Comparison of ENCODE assay signal across 10 mouse cellular contexts in genomic region chr15:96655514-96655913, GRCm38 (mm10). TPM values are rescaled to one million over a fixed set of nuclear protein-coding genes. Genes with fewer than 3 reads are reported as not detected.
A peak's percentile ranks its signal among the peaks of the same experiment; 100 is the strongest.
DNase-seq lines count a peak whose midpoint lies in the region; ATAC-seq and TF ChIP-seq lines count a peak whose summit lies in the region.
"Had no signal": no experiment of that assay in that cellular context is flagged by ENCODE, and none has a peak within 500 bp of the region (broad histone marks: within the 10 kb centered on the region; RNA-seq: fewer than 3 reads in every experiment).

No protein-coding gene starts in this region.

- H3K4me2 ChIP-seq in liver, embryonic 11.5 days: peak overlapping the region; percentile 34
- H3K4me2 ChIP-seq in midbrain, embryonic 15.5 days: no peak overlapping the region
- no peak overlapping the region for H3K4me2 ChIP-seq in midbrain, postnatal 0 days (ENCODE audit: low read depth, low read length, poor library complexity, severe bottlenecking)
- H3K4me2 ChIP-seq: hindbrain, embryonic 15.5 days had no signal

- H3K27me3 ChIP-seq in liver, embryonic 11.5 days (replicated peaks; ENCODE audit: control insufficient read depth, insufficient read depth, low read length): no peaks in the 10 kb centered on the region
- no peaks in the 10 kb centered on the region for H3K27me3 ChIP-seq in midbrain, embryonic 15.5 days (replicated peaks)
- H3K27me3 ChIP-seq in midbrain, postnatal 0 days (ENCODE audit: insufficient read depth, low read length): no peaks in the 10 kb centered on the region
- H3K27me3 ChIP-seq: hindbrain, embryonic 15.5 days had no signal

- no peaks in the 10 kb centered on the region for H3K9me3 ChIP-seq in liver, embryonic 11.5 days (ENCODE audit: control insufficient read depth, low read length)
- no peaks in the 10 kb centered on the region for H3K9me3 ChIP-seq in midbrain, embryonic 15.5 days
- no peaks in the 10 kb centered on the region for H3K9me3 ChIP-seq in midbrain, postnatal 0 days (ENCODE audit: low read length)
- H3K9me3 ChIP-seq: hindbrain, embryonic 15.5 days had no signal

- no peak for DNase-seq in liver, embryonic 11.5 days (ENCODE audit: low spot score)
- no peak for DNase-seq in liver
- DNase-seq in thymus, postnatal 25 days: peak; percentile 44
- no peak for DNase-seq in midbrain, postnatal 0 days (ENCODE audit: low spot score)
- DNase-seq: gastrocnemius, postnatal 25 days; left cerebral cortex, postnatal 4 days had no signal

- peaks cover 8% of the 10 kb centered on the region for H3K4me1 ChIP-seq in liver, embryonic 11.5 days (replicated peaks; ENCODE audit: control insufficient read depth, insufficient read depth, low read length)
- H3K4me1 ChIP-seq in midbrain, embryonic 15.5 days: no peaks in the 10 kb centered on the region
- H3K4me1 ChIP-seq in midbrain, postnatal 0 days (ENCODE audit: insufficient read depth, low read length): no peaks in the 10 kb centered on the region

- H3K9ac ChIP-seq in liver, embryonic 11.5 days (ENCODE audit: low read depth, low read length): no peak overlapping the region
- H3K9ac ChIP-seq in midbrain, embryonic 15.5 days: no peak overlapping the region
- no peak overlapping the region for H3K9ac ChIP-seq in midbrain, postnatal 0 days (replicated peaks; ENCODE audit: low read length, poor library complexity, severe bottlenecking)
- H3K9ac ChIP-seq: hindbrain, embryonic 15.5 days had no signal

- no peak overlapping the region for H3K4me3 ChIP-seq in liver, embryonic 11.5 days (ENCODE audit: low read depth, low read length)
- H3K4me3 ChIP-seq in midbrain, embryonic 15.5 days: no peak overlapping the region
- H3K4me3 ChIP-seq in midbrain, postnatal 0 days (ENCODE audit: low read depth, low read length): no peak overlapping the region
- H3K4me3 ChIP-seq: hindbrain, embryonic 15.5 days had no signal

- H3K36me3 ChIP-seq in liver, embryonic 11.5 days (ENCODE audit: control insufficient read depth, insufficient read depth, low read length): no peaks in the 10 kb centered on the region
- no peaks in the 10 kb centered on the region for H3K36me3 ChIP-seq in midbrain, embryonic 15.5 days (replicated peaks)
- H3K36me3 ChIP-seq in midbrain, postnatal 0 days (ENCODE audit: insufficient read depth, low read length): no peaks in the 10 kb centered on the region
- H3K36me3 ChIP-seq: hindbrain, embryonic 15.5 days had no signal

- peak; percentile 39 for ATAC-seq in liver, embryonic 11.5 days (replicated peaks; ENCODE audit: low FRiP score)
- peak; percentile 75 for ATAC-seq in granulocyte monocyte progenitor cell, adult 5-6 weeks (replicated peaks; ENCODE audit: poor library complexity, severe bottlenecking)
- peak; percentile 79 for ATAC-seq in megakaryocyte, adult 5-6 weeks (ENCODE audit: poor library complexity, severe bottlenecking)
- ATAC-seq in midbrain, embryonic 15.5 days (replicated peaks): no peak
- ATAC-seq in midbrain, postnatal 0 days (ENCODE audit: low FRiP score): no peak

- WGBS in liver, embryonic 11.5 days: 65% methylated on average over 14 of the region's 14 CpGs
- 93% methylated on average over 14 of the region's 14 CpGs for WGBS in midbrain, embryonic 15.5 days
- WGBS in midbrain, postnatal 0 days: 92% methylated on average over 14 of the region's 14 CpGs

- TF ChIP-seq CTCF in midbrain, postnatal 0 days (IDR thresholded peaks at IDR 0.05): no peak

- peak overlapping the region; percentile 13; the same call in 1 of the 2 replicates for H3K27ac ChIP-seq in liver, embryonic 11.5 days (ENCODE audit: low read depth, low read length)
- H3K27ac ChIP-seq in midbrain, embryonic 15.5 days: no peak overlapping the region
- H3K27ac ChIP-seq in midbrain, postnatal 0 days (ENCODE audit: low read depth, low read length): no peak overlapping the region
- H3K27ac ChIP-seq: hindbrain, embryonic 15.5 days had no signal

RNA-seq across cellular contexts. Expression of gene Slc38a1, which starts 12.8 kb away (rescaled TPM):
- polyA plus RNA-seq in liver, embryonic 11.5 days (2014; fragmentation: Nextera tagmentation; extraction: Ambion mirVana): 61.6 and 68.5 TPM in 2 replicates
- total RNA-seq in granulocyte monocyte progenitor cell, adult 5-6 weeks (2014; fragmentation: Nextera tagmentation): 93.0 and 110 TPM in 2 replicates
- 63.9 and 67.5 TPM in 2 replicates for total RNA-seq in granulocyte monocyte progenitor cell, adult 5-6 weeks (2017)
- 58.7 and 69.9 TPM in 2 replicates for total RNA-seq in megakaryocyte, adult 5-6 weeks (2015)
- total RNA-seq in megakaryocyte, adult 5-6 weeks (2017): 43.8 and 48.4 TPM in 2 replicates
- polyA plus RNA-seq in midbrain, embryonic 15.5 days (2015; fragmentation: Nextera tagmentation; extraction: Ambion mirVana): 132 and 144 TPM in 2 replicates
- 75.2 and 90.4 TPM in 2 replicates for total RNA-seq in midbrain, postnatal 0 days (2014; rRNA removed)
- 76.1 and 91.2 TPM in 2 replicates for polyA plus RNA-seq in midbrain, postnatal 0 days (2015; fragmentation: Nextera tagmentation; extraction: Ambion mirVana)

RNA-seq across cellular contexts. Expression of gene Slc38a2, which starts 44.0 kb away (rescaled TPM):
- 111 and 116 TPM in 2 replicates for polyA plus RNA-seq in liver, embryonic 11.5 days (2014; fragmentation: Nextera tagmentation; extraction: Ambion mirVana)
- total RNA-seq in granulocyte monocyte progenitor cell, adult 5-6 weeks (2014; fragmentation: Nextera tagmentation): 89.2 and 112 TPM in 2 replicates
- total RNA-seq in granulocyte monocyte progenitor cell, adult 5-6 weeks (2017): 84.0 and 92.8 TPM in 2 replicates
- total RNA-seq in megakaryocyte, adult 5-6 weeks (2015): 125 and 137 TPM in 2 replicates
- 63.8 and 68.3 TPM in 2 replicates for total RNA-seq in megakaryocyte, adult 5-6 weeks (2017)
- 121 and 125 TPM in 2 replicates for polyA plus RNA-seq in midbrain, embryonic 15.5 days (2015; fragmentation: Nextera tagmentation; extraction: Ambion mirVana)
- total RNA-seq in midbrain, postnatal 0 days (2014; rRNA removed): 90.9 and 96.1 TPM in 2 replicates
- 71.3 and 79.4 TPM in 2 replicates for polyA plus RNA-seq in midbrain, postnatal 0 days (2015; fragmentation: Nextera tagmentation; extraction: Ambion mirVana)

Comparison
In these comparisons a context has a peak if more than half of its experiments do, and no peak if none do; other contexts are left out.
1. ATAC-seq: peak in liver, embryonic 11.5 days (single experiment), granulocyte monocyte progenitor cell, adult 5-6 weeks (single experiment) and megakaryocyte, adult 5-6 weeks (single experiment); none in midbrain, embryonic 15.5 days (single experiment) and midbrain, postnatal 0 days (single experiment).